Mouse (Mus musculus) MEL (cell line): ENCODE results near the gene Dhx36.

Experiments
- CTCF ChIP-seq, 3 experiments: IDR thresholded peaks in 2 of 3; conservative IDR thresholded peaks in 1 of 3; 2 replicates each; pipeline ENCODE4 v1.5.1; 2011 to 2012; ENCODE audit warnings: low read length in 3 of 3, low read depth in 2 of 3, mild to moderate bottlenecking in 2 of 3, improper control_type of control experiment in 1 of 3, inconsistent platforms in 1 of 3, mixed read lengths in 1 of 3, moderate library complexity in 1 of 3; ENCODE audit not compliant: control insufficient read depth in 1 of 3, insufficient read depth in 1 of 3, poor library complexity in 1 of 3, severe bottlenecking in 1 of 3
- MAFK ChIP-seq: IDR thresholded peaks from 2 replicates; pipeline ENCODE4 v1.6.1; 2011; ENCODE audit warnings: low read depth, mild to moderate bottlenecking, low read length, improper control_type of control experiment, borderline replicate concordance
- NELFE ChIP-seq: IDR thresholded peaks from 2 replicates; pipeline ENCODE4 v1.6.1; 2011; ENCODE audit warnings: low read depth, low read length, improper control_type of control experiment
- POLR2A ChIP-seq, 2 experiments: IDR thresholded peaks; 2 replicates each; pipeline ENCODE4 v1.6.1; 2011 to 2012; ENCODE audit warnings: low read length in 2 of 2, mild to moderate bottlenecking in 2 of 2, control low read depth in 1 of 2, improper control_type of control experiment in 1 of 2, low read depth in 1 of 2, moderate library complexity in 1 of 2; ENCODE audit not compliant: control insufficient read depth in 1 of 2, insufficient read depth in 1 of 2, poor library complexity in 1 of 2
- SMC3 ChIP-seq: IDR thresholded peaks from 2 replicates; pipeline ENCODE4 v1.6.1; 2011; ENCODE audit warnings: low read depth, low read length, improper control_type of control experiment
- TAL1 ChIP-seq: IDR thresholded peaks from 2 replicates; pipeline ENCODE4 v1.6.1; 2012; ENCODE audit warnings: mild to moderate bottlenecking, inconsistent platforms, low read length, moderate library complexity, mixed read lengths
- USF2 ChIP-seq, 2 experiments: IDR thresholded peaks; 2 replicates each; pipeline ENCODE4 v1.6.1; 2011 to 2012; ENCODE audit warnings: improper control_type of control experiment in 2 of 2, low read length in 2 of 2, borderline replicate concordance in 1 of 2, inconsistent platforms in 1 of 2, low read depth in 1 of 2, mild to moderate bottlenecking in 1 of 2; ENCODE audit not compliant: insufficient read depth in 1 of 2
- ZNF384 ChIP-seq: IDR thresholded peaks from 2 replicates; pipeline ENCODE4 v1.6.1; 2012; ENCODE audit warnings: low read depth, mild to moderate bottlenecking, inconsistent platforms, low read length, improper control_type of control experiment

DNA sequence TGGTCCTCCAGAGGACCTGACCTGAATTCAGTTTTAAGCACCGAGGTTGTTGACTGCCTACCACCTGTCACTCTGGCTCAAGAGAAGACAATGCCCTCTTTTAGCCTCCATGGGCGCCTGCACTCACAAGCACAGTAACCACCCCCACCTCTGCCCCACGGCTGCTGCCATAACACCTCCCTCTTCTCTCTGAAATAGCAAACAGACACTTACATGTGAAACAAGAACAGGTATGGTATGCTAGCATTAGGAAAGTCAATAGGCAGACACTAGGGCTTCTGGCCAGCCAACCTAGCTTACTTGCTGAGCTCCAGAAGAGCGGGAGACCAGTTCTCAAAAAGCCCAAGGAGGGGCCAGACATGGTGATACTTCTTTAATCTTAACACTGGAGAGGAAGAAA, 7.5 kb downstream of the Dhx36 start:
- TF ChIP-seq USF2 (IDR thresholded peaks at IDR 0.05; ENCODE audit: borderline replicate concordance in 1 of 2, insufficient read depth in 1 of 2, low read depth in 1 of 2, low read length in 2 of 2), result no peak
- TF ChIP-seq TAL1, result no peak
- no peak for TF ChIP-seq CTCF (IDR thresholded peaks at IDR 0.05 in 2 of 3, conservative IDR thresholded peaks at IDR 0.05 in 1 of 3; ENCODE audit: control insufficient read depth in 1 of 3, insufficient read depth in 1 of 3, low read depth in 2 of 3, low read length in 3 of 3, poor library complexity in 1 of 3, severe bottlenecking in 1 of 3)
- TF ChIP-seq SMC3, result no peak
- no peak for TF ChIP-seq POLR2A (IDR thresholded peaks at IDR 0.05; ENCODE audit: control insufficient read depth in 1 of 2, insufficient read depth in 1 of 2, low read depth in 1 of 2, low read length in 2 of 2, poor library complexity in 1 of 2)
- TF ChIP-seq ZNF384, result no peak
- TF ChIP-seq NELFE, result no peak
- TF ChIP-seq MAFK, result no peak
